Mouse (Mus musculus): ENCODE results near the gene Extl2.

Gene Extl2

GRCm38 (mm10) chr3:116007941-116008440, 729 bp downstream of the Extl2 start:
- DNase-seq (ENCODE audit: inconsistent ontology term), result peak; percentile 89

- DNase-seq (ENCODE audit: inconsistent ontology term), result no peak
These were observed 2.5 kb downstream of the Extl2 start for GRCm38 (mm10) chr3:116009622-116010344.

- no peak for DNase-seq (ENCODE audit: inconsistent ontology term)
These were observed 7.6 kb downstream of the Extl2 start for GRCm38 (mm10) chr3:116014901-116015300.

- no peak for DNase-seq (ENCODE audit: inconsistent ontology term)
These were observed 8.9 kb downstream of the Extl2 start for GRCm38 (mm10) chr3:116016116-116016515.

- DNase-seq (ENCODE audit: inconsistent ontology term), result no peak
These were observed 11.3 kb downstream of the Extl2 start for GRCm38 (mm10) chr3:116018606-116019005.

GRCm38 (mm10) chr3:116019136-116019535, 11.9 kb downstream of the Extl2 start:
- DNase-seq (ENCODE audit: inconsistent ontology term), result no peak

GRCm38 (mm10) chr3:116024236-116024635, 17.0 kb downstream of the Extl2 start:
- DNase-seq (ENCODE audit: inconsistent ontology term), result no peak

GRCm38 (mm10) chr3:116024669-116025068, 17.4 kb downstream of the Extl2 start:
- DNase-seq (ENCODE audit: inconsistent ontology term), result no peak

- DNase-seq (ENCODE audit: inconsistent ontology term), result no peak
These were observed 18.4 kb downstream of the Extl2 start for GRCm38 (mm10) chr3:116025701-116026100.

GRCm38 (mm10) chr3:116026996-116027395, 19.7 kb downstream of the Extl2 start:
- DNase-seq (ENCODE audit: inconsistent ontology term), result no peak

GRCm38 (mm10) chr3:116030152-116030788, 23.0 kb downstream of the Extl2 start:
- no peak for DNase-seq (ENCODE audit: inconsistent ontology term)

- no peak for DNase-seq (ENCODE audit: inconsistent ontology term)
These were observed 26.1 kb downstream of the Extl2 start for GRCm38 (mm10) chr3:116033218-116033870.

GRCm38 (mm10) chr3:116033871-116034222, 26.6 kb downstream of the Extl2 start:
- DNase-seq (ENCODE audit: inconsistent ontology term), result peak; percentile 47

GRCm38 (mm10) chr3:116040776-116041175, 33.5 kb downstream of the Extl2 start:
- DNase-seq (ENCODE audit: inconsistent ontology term), result no peak

GRCm38 (mm10) chr3:116046000-116046399, 38.7 kb downstream of the Extl2 start:
- peak; percentile 17 for DNase-seq (ENCODE audit: inconsistent ontology term)

GRCm38 (mm10) chr3:116047034-116047433, 39.8 kb downstream of the Extl2 start:
- peak; percentile 85 for DNase-seq (ENCODE audit: inconsistent ontology term)

- DNase-seq (ENCODE audit: inconsistent ontology term), result no peak
These were observed 49.8 kb downstream of the Extl2 start for GRCm38 (mm10) chr3:116057078-116057477.

GRCm38 (mm10) chr3:116060320-116060719, 53.1 kb downstream of the Extl2 start:
- DNase-seq (ENCODE audit: inconsistent ontology term), result no peak

GRCm38 (mm10) chr3:116062141-116062540, 54.9 kb downstream of the Extl2 start:
- no peak for DNase-seq (ENCODE audit: inconsistent ontology term)

GRCm38 (mm10) chr3:116072584-116072983, 65.3 kb downstream of the Extl2 start:
- no peak for DNase-seq (ENCODE audit: inconsistent ontology term)

- DNase-seq (ENCODE audit: inconsistent ontology term), result peak; percentile 87
These were observed 69.5 kb downstream of the Extl2 start for GRCm38 (mm10) chr3:116076739-116077138.

- no peak for DNase-seq (ENCODE audit: inconsistent ontology term)
These were observed 71.2 kb downstream of the Extl2 start for GRCm38 (mm10) chr3:116078490-116078889.
